Mouse (Mus musculus) embryonic fibroblast, embryonic 13.5 days (primary cell): ENCODE measurements at regions not wholly inside any gene's neighbourhood (a gene's known extent, or its start where the extent isn't known, plus 50 kb on each side); places are given as distances from the start of the nearest gene placed in this dataset.

Source experiments
- CTCF ChIP-seq: IDR thresholded peaks from 2 replicates; pipeline ENCODE4 v1.5.1; 2011; ENCODE audit warnings: mild to moderate bottlenecking, control low read depth, low read length, moderate library complexity, borderline replicate concordance; ENCODE audit not compliant: insufficient read depth
- POLR2A ChIP-seq: IDR thresholded peaks from 2 replicates; pipeline ENCODE4 v1.6.1; 2011; ENCODE audit warnings: low read depth, mild to moderate bottlenecking, control low read depth, low read length, moderate library complexity

DNA sequence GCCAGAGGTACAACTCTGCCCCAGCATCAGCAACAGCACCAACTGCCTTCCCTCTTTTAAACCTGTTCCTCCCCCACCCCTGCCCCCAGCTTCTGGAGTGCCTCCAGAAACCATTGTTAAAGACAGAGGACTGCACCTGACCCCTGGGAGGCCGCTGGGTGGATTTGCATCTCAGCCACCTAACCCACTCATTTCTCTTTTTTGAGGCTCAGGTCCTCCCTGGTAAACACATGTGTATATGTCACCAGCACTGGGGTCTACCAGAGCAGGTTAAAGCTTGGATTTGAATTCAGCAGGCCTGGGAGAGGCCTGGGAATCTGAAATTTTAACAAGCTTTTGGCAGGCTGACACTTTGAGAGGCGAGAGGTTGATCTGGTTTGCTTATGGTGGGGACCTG lies 63.5 kb upstream of the Kazn start:
- no peak for TF ChIP-seq CTCF
- no peak for TF ChIP-seq POLR2A
